ENCODE assay signal across 8 mouse cellular contexts in genomic region chr11:98550975-98551828, GRCm38 (mm10). TPM values are rescaled to one million over a fixed set of nuclear protein-coding genes. Genes with fewer than 3 reads are reported as not detected.
DNase-seq lines count a peak whose midpoint lies in the region; ATAC-seq and TF ChIP-seq lines count a peak whose summit lies in the region.

Gene Zpbp2, plus strand, starts transcription at chr11:98551097.

- peak within 1 kb of the TSS; percentile 65 for H3K9ac ChIP-seq in embryonic facial prominence, embryonic 14.5 days (ENCODE audit: low read depth, low read length)
- peak within 1 kb of the TSS; percentile 72 for H3K9ac ChIP-seq in limb, embryonic 13.5 days
- H3K9ac ChIP-seq in midbrain, embryonic 15.5 days, result peak within 1 kb of the TSS; percentile 65

- peak within 1 kb of the TSS; percentile 76 for H3K4me3 ChIP-seq in bone marrow, adult 2 months (replicated peaks; ENCODE audit: control insufficient read depth, low read depth, low read length)
- H3K4me3 ChIP-seq in embryonic facial prominence, embryonic 14.5 days (ENCODE audit: low read depth, low read length), result peak within 1 kb of the TSS; percentile 68
- peak within 1 kb of the TSS; percentile 76 for H3K4me3 ChIP-seq in limb, embryonic 13.5 days
- peak within 1 kb of the TSS; percentile 55 for H3K4me3 ChIP-seq in midbrain, embryonic 15.5 days

- peak; percentile 98 for ATAC-seq in embryonic facial prominence, embryonic 14.5 days (ENCODE audit: low read depth)
- peak; percentile 97 for ATAC-seq in limb, embryonic 13.5 days (ENCODE audit: low FRiP score, low read depth)
- peak; percentile 97 for ATAC-seq in midbrain, embryonic 15.5 days (replicated peaks)

- H3K4me2 ChIP-seq in embryonic facial prominence, embryonic 14.5 days (ENCODE audit: low read depth, low read length), result peak within 1 kb of the TSS; percentile 80
- peak within 1 kb of the TSS; percentile 74 for H3K4me2 ChIP-seq in limb, embryonic 13.5 days (replicated peaks)
- peak within 1 kb of the TSS; percentile 77 for H3K4me2 ChIP-seq in midbrain, embryonic 15.5 days

- peak; percentile 98 for DNase-seq in A20 (ENCODE audit: low read depth, low spot score)
- peak; percentile 95 for DNase-seq in embryonic facial prominence, embryonic 14.5 days (ENCODE audit: low spot score)
- DNase-seq in heart, adult 8-10 months (ENCODE audit: low spot score), result peak; percentile 77
- peak; percentile 76 for DNase-seq in kidney, adult 9 months
- peak; percentile 92 to 95 for DNase-seq in spleen, adult 18-20 months

- H3K4me1 ChIP-seq in bone marrow, adult 2 months (ENCODE audit: control insufficient read depth, insufficient read depth, low read length), result peaks cover 2% of the 10 kb centered on the region; the same call in 1 of the 2 replicates
- H3K4me1 ChIP-seq in embryonic facial prominence, embryonic 14.5 days (ENCODE audit: control insufficient read depth, insufficient read depth, low read length), result 0 out of 2 replicates have a peak, but pooled peaks cover 7% of the 10 kb centered on the region
- H3K4me1 ChIP-seq in limb, embryonic 13.5 days, result peaks cover 9% of the 10 kb centered on the region; the same call in 1 of the 2 replicates
- H3K4me1 ChIP-seq in midbrain, embryonic 15.5 days, result peaks cover 11% of the 10 kb centered on the region

- WGBS in bone marrow, adult 2 months, result under 1% methylated on average over 51 of the region's 51 CpGs
- WGBS in embryonic facial prominence, embryonic 14.5 days, result 2% methylated on average over 43 of the region's 51 CpGs
- WGBS in limb, embryonic 13.5 days, result 1% methylated on average over 51 of the region's 51 CpGs
- WGBS in midbrain, embryonic 15.5 days, result under 1% methylated on average over 51 of the region's 51 CpGs

- peaks cover 41% of the 10 kb centered on the region for H3K27me3 ChIP-seq in embryonic facial prominence, embryonic 14.5 days (replicated peaks; ENCODE audit: control insufficient read depth, insufficient read depth, low read length)
- peaks cover 43% of the 10 kb centered on the region for H3K27me3 ChIP-seq in limb, embryonic 13.5 days
- H3K27me3 ChIP-seq in midbrain, embryonic 15.5 days (replicated peaks), result peaks cover 42% of the 10 kb centered on the region

- TF ChIP-seq CTCF in bone marrow, adult 2 months (IDR thresholded peaks at IDR 0.05; ENCODE audit: control insufficient read depth, insufficient read depth, low read length), result no peak

- peak within 1 kb of the TSS; percentile 91 for H3K27ac ChIP-seq in bone marrow, adult 2 months (ENCODE audit: control insufficient read depth, insufficient read depth, low read depth, low read length, poor library complexity)
- 0 out of 2 replicates have a peak within 1 kb of the TSS, but pooled peaks have one; percentile 46 for H3K27ac ChIP-seq in embryonic facial prominence, embryonic 14.5 days (replicated peaks; ENCODE audit: low read depth, low read length)
- peak within 1 kb of the TSS; percentile 48; the same call in 1 of the 2 replicates for H3K27ac ChIP-seq in limb, embryonic 13.5 days
- peak within 1 kb of the TSS; percentile 89 for H3K27ac ChIP-seq in midbrain, embryonic 15.5 days

- H3K9me3 ChIP-seq in embryonic facial prominence, embryonic 14.5 days (ENCODE audit: control insufficient read depth, low read length), result no peaks in the 10 kb centered on the region
- H3K9me3 ChIP-seq in limb, embryonic 13.5 days, result no peaks in the 10 kb centered on the region
- H3K9me3 ChIP-seq in midbrain, embryonic 15.5 days, result no peaks in the 10 kb centered on the region; the same call in 1 of the 2 replicates

- no peaks in the 10 kb centered on the region for H3K36me3 ChIP-seq in embryonic facial prominence, embryonic 14.5 days (ENCODE audit: control insufficient read depth, insufficient read depth, low read length)
- no peaks in the 10 kb centered on the region for H3K36me3 ChIP-seq in limb, embryonic 13.5 days
- no peaks in the 10 kb centered on the region for H3K36me3 ChIP-seq in midbrain, embryonic 15.5 days (replicated peaks)

- TF ChIP-seq POLR2A in bone marrow, adult 2 months (IDR thresholded peaks at IDR 0.05; ENCODE audit: borderline replicate concordance, control insufficient read depth, low read depth, low read length), result peak; percentile 76; the same call in 1 of the 2 replicates

RNA-seq across cellular contexts. Expression of gene Zpbp2, which starts in this region (rescaled TPM):
- polyA plus RNA-seq in bone marrow, adult 2 months (2011; ENCODE audit: insufficient read depth, insufficient read length, low replicate concordance, missing spikeins), result 2.2 and 6.5 TPM in 2 replicates
- 0.21 TPM in 1 of 2 replicates, not detected in the other for polyA plus RNA-seq in embryonic facial prominence, embryonic 14.5 days (2014; fragmentation: Nextera tagmentation; extraction: Ambion mirVana)
- not detected for total RNA-seq in heart, adult 8-10 months (2022)
- polyA plus RNA-seq in limb, embryonic 13.5 days (2015; fragmentation: Nextera tagmentation; extraction: Ambion mirVana), result 0.11 and 0.31 TPM in 2 replicates
- 0.14 TPM in 1 of 2 replicates, not detected in the other for polyA plus RNA-seq in midbrain, embryonic 15.5 days (2015; fragmentation: Nextera tagmentation; extraction: Ambion mirVana)

Comparison
In these comparisons a context has a peak if more than half of its experiments do, and no peak if none do; other contexts are left out.
1. Peak in every context shown above with its lines: DNase-seq, ATAC-seq, H3K4me3 ChIP-seq and H3K27ac ChIP-seq.
2. Peak in DNase-seq, ATAC-seq, H3K4me3 ChIP-seq, H3K27ac ChIP-seq, H3K9ac ChIP-seq and H3K4me2 ChIP-seq in embryonic facial prominence, embryonic 14.5 days; RNA of the gene not detected or under 1 TPM.
3. Peak in DNase-seq in heart, adult 8-10 months; RNA of the gene not detected or under 1 TPM.
4. Peak in ATAC-seq, H3K4me3 ChIP-seq, H3K27ac ChIP-seq, H3K9ac ChIP-seq and H3K4me2 ChIP-seq in limb, embryonic 13.5 days; RNA of the gene not detected or under 1 TPM.
5. Peak in ATAC-seq, H3K4me3 ChIP-seq, H3K27ac ChIP-seq, H3K9ac ChIP-seq and H3K4me2 ChIP-seq in midbrain, embryonic 15.5 days; RNA of the gene not detected or under 1 TPM.